Mouse (Mus musculus) thymus, adult 2 months (tissue): ENCODE data around the gene Ifnlr1.

ENCODE experiments used
- CTCF ChIP-seq: fragments of 200-500 bp; IDR thresholded peaks from 2 replicates; pipeline ENCODE4 v1.5.1; 2012; ENCODE audit warnings: mild to moderate bottlenecking, control low read depth, low read length, moderate library complexity, borderline replicate concordance; ENCODE audit not compliant: control insufficient read depth, poor library complexity, insufficient read depth; ENCODE audit errors: extremely low read depth
- POLR2A ChIP-seq: fragments of 200-500 bp; IDR thresholded peaks from 2 replicates; pipeline ENCODE4 v1.6.1; 2012; ENCODE audit warnings: mild to moderate bottlenecking, low read length, control low read depth, moderate library complexity; ENCODE audit not compliant: control insufficient read depth, poor library complexity, insufficient read depth; ENCODE audit errors: extremely low read depth

DNA sequence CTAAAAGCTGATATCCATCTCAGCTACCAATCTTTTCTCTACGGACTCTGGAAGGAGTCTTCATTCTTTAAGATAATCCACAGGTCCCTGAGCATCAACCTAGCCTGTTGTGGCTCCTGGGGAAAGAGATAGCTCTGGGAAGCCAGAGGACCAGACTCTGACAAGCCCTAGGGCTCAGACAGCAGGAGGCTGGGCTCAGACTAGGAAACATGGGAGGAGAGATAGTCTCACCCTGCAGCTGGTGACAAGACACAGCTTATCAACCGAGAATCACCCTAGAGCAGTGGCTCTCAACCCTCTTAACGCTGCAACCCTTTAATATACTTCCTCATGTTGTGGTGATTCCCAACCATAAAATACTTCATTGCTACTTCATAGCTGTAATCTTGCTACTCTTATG is 24.3 kb downstream of the Ifnlr1 start:
- no peak for TF ChIP-seq CTCF
- no peak for TF ChIP-seq POLR2A
